Mouse (Mus musculus): ENCODE data around the gene Gnb1l.

The Gnb1l gene

GRCm38 (mm10) chr16:18498558-18498990 lies at the start of gene Gnb1l, which contains the start of gene Rtl10:
Gene Gnb1l, plus strand, starts transcription at chr16:18498713.
Gene Rtl10, plus strand, starts transcription at chr16:18498901.
- DNase-seq = peak; percentile 92 to 95

- no peak for DNase-seq
These were observed 49.5 kb upstream of the Gnb1l start for GRCm38 (mm10) chr16:18449005-18449404.

- no peak for DNase-seq
These were observed 46.9 kb upstream of the Gnb1l start for GRCm38 (mm10) chr16:18451486-18452181.

GRCm38 (mm10) chr16:18452361-18452862 lies 46.1 kb upstream of the Gnb1l start:
- DNase-seq = no peak

GRCm38 (mm10) chr16:18453846-18454245 lies 44.7 kb upstream of the Gnb1l start:
- DNase-seq = peak in 1 of 2 experiments; percentile 19

GRCm38 (mm10) chr16:18455407-18455806 lies 43.1 kb upstream of the Gnb1l start:
- DNase-seq = no peak

GRCm38 (mm10) chr16:18458661-18459060 lies 39.9 kb upstream of the Gnb1l start:
- DNase-seq = no peak

GRCm38 (mm10) chr16:18459335-18459954 lies 39.1 kb upstream of the Gnb1l start:
- no peak for DNase-seq

- DNase-seq = no peak
These were observed 38.5 kb upstream of the Gnb1l start for GRCm38 (mm10) chr16:18459955-18460370.

- DNase-seq = no peak
These were observed 37.7 kb upstream of the Gnb1l start for GRCm38 (mm10) chr16:18460826-18461225.

GRCm38 (mm10) chr16:18462031-18462430 lies 36.5 kb upstream of the Gnb1l start:
- DNase-seq = no peak

GRCm38 (mm10) chr16:18462598-18462997 lies 35.9 kb upstream of the Gnb1l start:
- DNase-seq = no peak

- no peak for DNase-seq
These were observed 34.2 kb upstream of the Gnb1l start for GRCm38 (mm10) chr16:18464271-18464670.

- no peak for DNase-seq
These were observed 27.7 kb upstream of the Gnb1l start for GRCm38 (mm10) chr16:18470829-18471228.

- no peak for DNase-seq
These were observed 27.0 kb upstream of the Gnb1l start for GRCm38 (mm10) chr16:18471381-18471955.

- no peak for DNase-seq
These were observed 26.5 kb upstream of the Gnb1l start for GRCm38 (mm10) chr16:18471976-18472375.

GRCm38 (mm10) chr16:18472416-18472815 lies 26.1 kb upstream of the Gnb1l start:
- no peak for DNase-seq

- DNase-seq = no peak
These were observed 25.5 kb upstream of the Gnb1l start for GRCm38 (mm10) chr16:18472976-18473375.

- no peak for DNase-seq
These were observed 24.5 kb upstream of the Gnb1l start for GRCm38 (mm10) chr16:18474021-18474420.

- no peak for DNase-seq
These were observed 20.5 kb upstream of the Gnb1l start for GRCm38 (mm10) chr16:18477996-18478395.

GRCm38 (mm10) chr16:18479667-18480066 lies 18.8 kb upstream of the Gnb1l start:
- peak in 1 of 2 experiments; percentile 18 for DNase-seq

- DNase-seq = no peak
These were observed 17.5 kb upstream of the Gnb1l start for GRCm38 (mm10) chr16:18480933-18481485.

- DNase-seq = no peak
These were observed 16.1 kb upstream of the Gnb1l start for GRCm38 (mm10) chr16:18482431-18482830.

GRCm38 (mm10) chr16:18483839-18484238 lies 14.7 kb upstream of the Gnb1l start:
- no peak for DNase-seq
